11 mouse cellular contexts compared by ENCODE assay signal in the genomic region with DNA sequence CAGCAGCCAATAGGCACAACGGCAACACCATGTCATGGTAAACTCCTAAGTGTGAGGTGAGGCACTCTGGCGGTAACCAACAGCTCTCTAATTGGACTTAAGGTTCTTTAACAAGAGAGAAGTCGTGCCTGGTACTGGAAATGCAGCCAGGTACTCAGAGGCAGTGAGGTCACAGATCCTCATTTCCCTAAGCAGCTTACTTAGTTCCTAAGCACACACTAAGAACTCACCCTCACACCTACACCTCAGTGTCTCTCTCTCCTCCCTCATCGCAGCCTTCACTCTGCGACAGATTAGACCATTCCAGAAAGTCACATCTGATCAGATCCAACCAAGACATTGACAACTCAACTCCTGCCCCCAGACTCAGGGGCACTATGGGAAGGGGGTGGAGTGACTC.
"Had no signal": no experiment of that assay in that cellular context is flagged by ENCODE, and none has a peak within 500 bp of the region (broad histone marks: within the 10 kb centered on the region; RNA-seq: fewer than 3 reads in every experiment).

No protein-coding gene starts in this region.

- DNase-seq: right cerebral cortex, adult 18-20 months; right cerebral cortex, postnatal 14 days; right cerebral cortex, postnatal 25 days; right cerebral cortex, postnatal 4 days; spleen, adult 18-20 months; thymus, adult 18-20 months; thymus, adult 2 months; thymus, postnatal 14 days; thymus, postnatal 25 days; thymus, postnatal 36 days; thymus, postnatal 4 days had no signal
